Mouse (Mus musculus) small intestine, adult 2 months (tissue): ENCODE measurements around the gene Ephb6.

Experiments
- CTCF ChIP-seq: fragments of 200-500 bp; IDR thresholded peaks from 2 replicates; pipeline ENCODE4 v1.5.1; 2012; ENCODE audit warnings: low read depth, mild to moderate bottlenecking, control low read depth, inconsistent platforms, low read length, moderate library complexity, mixed read lengths; ENCODE audit not compliant: insufficient replicate concordance, insufficient read length; ENCODE audit errors: extremely low read depth
- POLR2A ChIP-seq: fragments of 200-500 bp; IDR thresholded peaks from 2 replicates; pipeline ENCODE4 v1.6.1; 2012; ENCODE audit warnings: low read depth, mild to moderate bottlenecking, control low read depth, inconsistent platforms, low read length, moderate library complexity

DNA sequence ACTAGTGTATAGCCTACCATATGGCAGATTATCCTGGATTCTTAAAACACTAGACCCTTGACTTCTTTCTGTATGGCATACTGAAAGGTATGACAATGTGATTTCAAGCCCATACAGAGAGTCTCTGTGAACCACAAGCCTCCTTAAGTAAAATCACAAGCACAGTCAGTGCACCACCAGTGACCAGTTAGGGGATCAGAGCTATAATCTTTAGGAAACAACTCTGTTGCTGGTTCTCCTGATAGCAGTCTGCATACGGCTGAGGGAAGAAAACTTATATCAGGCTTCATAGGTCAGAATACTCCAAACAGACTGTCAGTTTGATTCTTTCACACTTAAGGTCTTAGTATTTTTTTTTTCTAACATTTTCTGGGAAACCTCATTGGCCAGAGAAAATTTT lies 53.2 kb downstream of the Ephb6 start:
- TF ChIP-seq POLR2A (no peak), CTCF (no peak)
